Mouse (Mus musculus) yolk sac, embryonic 10.5 days (tissue): ENCODE results near the gene Dcakd.
A peak's percentile ranks its signal among the peaks of the same experiment; 100 is the strongest.

Experiments used
- DNase-seq: peaks from one replicate; pipeline ENCODE4 v3.0.0-alpha.2; 2017; ENCODE audit warnings: low spot score

Gene Dcakd

DNA sequence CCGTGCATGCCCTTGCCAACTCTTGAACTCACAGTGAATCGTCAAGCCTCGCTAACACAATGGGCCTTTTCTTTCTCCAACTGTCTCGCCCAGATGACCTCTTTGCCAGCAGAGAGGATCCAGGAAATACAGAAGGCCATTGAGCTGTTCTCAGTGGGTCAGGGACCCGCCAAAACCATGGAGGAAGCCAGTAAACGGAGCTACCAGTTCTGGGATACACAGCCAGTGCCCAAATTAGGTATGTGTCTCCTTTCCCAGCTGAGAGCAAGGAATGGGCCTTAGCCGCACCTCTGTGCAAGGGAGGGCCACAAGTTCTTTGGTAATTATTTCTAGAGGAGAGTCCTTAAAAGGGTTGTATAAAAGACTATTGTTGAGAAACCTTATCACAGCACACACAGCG, 18.2 kb upstream of the Dcakd start:
- no peak for DNase-seq

DNA sequence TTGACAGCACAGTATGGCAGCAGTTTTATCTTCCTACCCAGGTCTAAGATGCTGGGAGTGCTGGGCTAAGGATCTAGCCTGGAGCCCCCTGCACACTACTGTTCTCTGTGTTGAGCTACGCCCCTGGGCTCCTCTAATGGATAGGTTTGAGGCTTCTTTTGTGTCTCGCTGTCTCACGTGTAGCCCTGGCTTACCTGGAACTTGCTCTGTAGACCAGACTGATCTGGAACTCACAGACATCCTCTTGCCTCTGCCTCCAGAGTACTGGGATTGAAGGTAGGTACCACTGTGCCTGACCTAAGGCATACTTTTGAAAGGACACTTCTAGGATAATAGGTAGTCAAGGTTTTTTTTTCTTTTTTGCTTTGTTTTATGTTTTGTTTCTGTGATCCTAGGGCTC, 15.8 kb upstream of the Dcakd start:
- no peak for DNase-seq

DNA sequence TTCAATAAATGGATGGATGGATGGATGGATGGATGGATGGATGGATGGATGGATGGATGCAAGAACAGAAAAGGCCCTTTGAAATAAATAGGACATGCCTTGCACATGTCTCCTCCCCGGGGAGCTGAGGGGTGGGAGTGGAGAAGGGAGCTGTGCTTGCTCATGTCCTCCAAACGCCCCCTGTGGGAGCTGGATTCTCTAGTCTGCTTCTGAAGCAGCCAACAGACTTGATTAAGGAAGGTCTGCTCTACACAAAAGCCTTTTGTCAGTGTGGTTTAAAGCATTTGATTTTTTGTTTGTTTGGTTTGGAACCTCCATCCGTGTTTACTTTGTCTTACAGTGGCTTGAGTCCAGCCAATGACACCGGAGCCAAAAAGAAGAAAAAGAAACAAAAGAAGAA, 14.7 kb upstream of the Dcakd start:
- DNase-seq = no peak

DNA sequence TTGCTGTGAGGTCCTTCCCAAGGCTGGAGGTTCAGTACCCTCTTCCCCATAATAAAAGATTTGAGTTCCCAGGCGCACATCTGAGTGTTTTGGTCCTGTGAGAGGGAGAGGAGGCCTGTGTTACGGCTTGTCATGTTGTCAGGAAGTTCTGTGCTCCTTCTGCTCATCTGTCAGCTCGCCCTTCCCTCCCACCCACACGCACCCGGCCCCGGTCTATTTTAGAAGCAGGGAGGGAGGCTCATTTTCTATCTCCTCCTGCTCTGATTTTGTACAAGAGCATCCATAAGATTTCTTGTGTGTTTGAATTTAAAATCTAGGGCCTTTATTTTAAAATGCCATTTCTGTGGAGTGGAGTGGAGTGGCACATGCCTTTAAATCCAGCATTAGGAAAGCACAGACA, 9.9 kb upstream of the Dcakd start:
- DNase-seq = no peak

DNA sequence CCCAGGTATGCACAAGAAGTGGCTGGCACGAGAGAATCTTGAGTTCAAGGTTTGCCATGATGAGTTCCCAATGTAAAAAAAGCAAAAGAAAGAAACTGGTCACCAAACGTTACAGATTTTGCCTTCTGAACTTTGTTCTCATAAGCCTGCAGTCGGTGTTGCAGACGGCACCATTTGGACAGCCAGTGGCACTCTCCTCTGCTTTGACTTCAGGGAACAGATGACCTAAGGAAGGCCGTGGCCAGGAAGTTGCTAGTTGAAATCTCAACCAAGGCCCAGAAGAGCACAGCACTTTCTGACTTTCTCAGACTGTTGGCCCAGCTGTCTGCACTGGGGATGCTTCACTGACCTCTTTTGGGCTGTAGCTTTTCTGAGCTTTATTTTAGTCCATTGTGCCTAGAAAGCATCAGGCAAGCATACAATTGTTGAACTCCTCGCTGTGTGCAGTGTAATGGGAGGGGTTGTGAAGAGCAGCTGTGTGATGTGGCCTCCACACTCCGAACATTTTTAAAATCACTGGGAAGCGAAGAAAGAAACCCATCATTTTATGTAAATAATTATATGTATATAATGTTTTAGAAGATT, 8.8 kb upstream of the Dcakd start:
- no peak for DNase-seq

DNA sequence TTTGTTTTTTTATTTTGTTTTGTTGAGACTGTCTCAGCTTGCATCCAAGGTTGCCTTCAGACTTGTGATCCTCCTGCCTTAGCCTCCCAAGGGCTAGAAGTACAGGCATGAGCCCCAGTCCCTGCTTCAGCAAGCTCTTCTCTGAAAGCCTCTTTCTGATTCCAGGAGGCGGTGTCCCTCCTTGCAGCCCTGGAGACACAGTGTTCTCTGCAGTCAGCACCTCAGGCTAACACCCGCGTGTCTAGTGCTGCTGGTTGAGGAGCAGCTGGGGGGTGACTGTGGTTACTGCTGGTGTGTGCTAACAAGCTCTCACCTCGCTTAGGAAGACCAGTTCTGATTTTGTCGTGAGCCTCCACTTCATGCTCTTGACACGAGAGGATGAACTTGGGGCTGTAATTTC, 6.9 kb upstream of the Dcakd start:
- DNase-seq = no peak

DNA sequence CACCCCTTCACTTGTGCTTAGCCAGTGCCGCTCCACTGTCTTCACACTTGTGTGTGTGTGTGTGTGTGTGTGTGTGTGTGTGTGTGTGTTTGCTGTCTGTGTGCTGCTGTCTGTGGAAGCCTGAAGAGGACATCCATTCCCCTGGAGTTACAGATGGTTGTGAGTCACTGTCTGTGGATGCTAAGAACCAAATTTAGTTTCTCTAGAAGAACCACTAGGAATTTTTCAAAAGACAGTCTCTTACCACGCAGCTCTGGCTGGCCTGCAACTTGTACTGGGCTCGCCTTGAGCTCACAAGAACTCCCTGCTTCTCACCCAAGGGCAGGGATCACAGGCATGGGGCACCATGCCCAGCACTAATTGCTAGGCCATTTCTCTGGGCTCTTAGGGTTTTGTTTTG, 4.9 kb upstream of the Dcakd start:
- DNase-seq = no peak

DNA sequence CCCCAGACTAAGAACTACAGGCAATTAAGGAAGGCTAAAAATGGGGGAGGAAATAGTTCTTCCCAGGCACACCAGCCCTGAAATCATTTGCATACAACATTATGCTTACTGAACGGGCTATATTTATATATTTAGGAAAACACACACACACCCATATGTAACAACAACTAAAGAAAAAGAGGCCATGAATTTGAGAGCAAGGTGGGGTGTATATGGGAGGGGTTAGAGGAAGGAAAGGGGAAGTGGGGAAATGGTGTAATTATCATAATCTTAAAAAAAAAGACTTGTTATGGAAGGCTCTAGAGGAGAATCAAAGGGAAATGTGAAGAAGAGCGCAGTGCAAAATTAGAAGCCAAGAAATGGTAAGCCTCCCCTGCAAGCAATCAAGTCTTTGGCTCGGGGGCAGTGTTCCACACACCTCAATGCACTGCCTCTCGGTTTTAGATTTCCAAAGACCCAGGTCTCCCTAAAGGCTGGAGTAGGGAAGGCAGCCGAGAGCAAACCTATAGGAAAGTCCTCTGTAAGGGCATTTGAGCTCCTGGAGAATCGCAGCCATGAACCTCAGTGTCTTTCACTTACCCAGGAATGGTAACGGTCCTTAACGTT, 460 bp downstream of the Dcakd start:
- no peak for DNase-seq

DNA sequence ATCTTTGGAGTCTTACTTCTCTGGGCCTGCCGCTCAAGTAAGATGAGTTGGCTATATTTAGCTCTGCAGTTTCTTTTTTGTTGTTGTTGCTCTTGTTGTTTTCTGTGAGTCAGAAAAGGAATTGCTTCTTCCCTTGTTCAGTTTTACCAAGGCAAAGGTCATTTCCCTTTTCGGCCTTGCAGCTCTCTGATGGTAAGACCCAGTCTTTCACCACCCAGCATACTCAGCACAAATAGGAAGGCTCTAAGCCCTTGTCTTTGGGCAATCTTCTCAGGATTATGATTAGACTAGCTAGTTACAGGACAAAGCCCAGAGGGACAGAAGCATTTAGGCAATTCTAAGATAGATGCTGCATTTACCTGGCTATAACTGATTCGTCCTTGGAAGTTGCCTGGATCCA, 1.2 kb downstream of the Dcakd start:
- peak; percentile 35 for DNase-seq

DNA sequence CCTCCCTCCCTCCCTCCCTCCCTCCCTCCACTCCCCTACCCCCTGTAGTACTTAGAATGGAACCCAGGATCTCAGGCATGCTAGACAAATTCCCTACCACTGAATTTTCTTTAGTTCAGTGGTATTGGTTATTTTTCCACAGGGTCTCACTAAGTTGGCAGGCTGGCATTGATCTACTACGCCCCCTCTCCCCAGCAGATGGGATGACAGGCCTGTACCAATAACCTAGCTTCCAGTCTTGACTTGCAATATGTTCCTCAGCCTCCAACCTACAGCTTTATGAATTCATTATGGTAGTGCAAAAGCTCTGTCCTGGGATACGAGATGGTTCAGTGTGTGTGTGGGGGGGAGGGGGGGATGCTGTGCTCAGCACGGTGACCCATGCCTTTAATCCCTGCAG, 4.2 kb downstream of the Dcakd start:
- DNase-seq = no peak

DNA sequence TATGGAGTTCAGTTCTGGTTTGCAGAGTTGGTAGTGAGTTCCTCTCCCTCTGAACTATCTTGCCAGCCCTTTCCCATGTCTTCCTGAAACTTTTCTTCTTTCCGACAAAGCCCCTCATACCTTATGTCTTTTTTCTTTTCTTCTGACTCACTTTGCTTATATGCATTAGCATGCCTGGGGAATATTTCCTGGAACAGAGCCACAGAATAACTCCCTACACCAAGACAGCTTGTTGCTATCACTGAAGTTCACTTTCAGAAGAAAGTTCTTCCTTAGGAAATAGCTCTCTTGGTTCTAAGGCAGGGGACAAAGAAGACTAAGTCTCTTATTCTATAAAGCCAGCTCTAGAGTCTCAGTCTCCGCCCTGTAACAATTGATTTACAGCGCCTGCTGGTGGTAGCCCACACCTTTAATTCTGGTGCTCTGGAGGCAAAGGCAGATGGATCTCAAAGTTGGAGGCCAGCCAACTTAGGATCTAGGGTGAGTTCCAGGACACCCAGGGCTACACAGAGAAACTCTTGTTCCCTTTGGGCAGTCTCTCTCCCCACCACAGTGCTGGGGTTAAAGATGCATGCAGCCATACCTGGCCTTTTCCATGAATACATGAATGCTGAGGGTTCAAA, 7.3 kb downstream of the Dcakd start:
- no peak for DNase-seq

DNA sequence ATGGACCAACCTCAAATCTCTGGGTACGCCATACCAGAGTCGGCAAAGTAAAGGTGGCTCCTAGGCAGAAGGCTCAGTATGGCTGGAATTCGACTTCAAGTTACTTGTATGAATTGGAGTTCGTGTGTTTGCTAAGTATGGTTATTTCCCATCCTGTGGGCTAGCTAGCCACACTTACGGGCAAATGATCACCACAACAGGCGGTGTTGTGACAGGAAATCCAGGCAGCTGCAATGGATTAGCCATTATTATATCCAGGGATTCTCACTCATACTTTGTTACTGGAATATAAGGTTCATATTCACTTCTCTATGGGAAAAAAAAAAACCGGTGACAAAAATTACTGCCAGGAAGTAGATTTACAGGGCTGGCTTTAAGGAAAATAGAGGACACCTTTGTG, 8.8 kb downstream of the Dcakd start:
- DNase-seq = no peak

DNA sequence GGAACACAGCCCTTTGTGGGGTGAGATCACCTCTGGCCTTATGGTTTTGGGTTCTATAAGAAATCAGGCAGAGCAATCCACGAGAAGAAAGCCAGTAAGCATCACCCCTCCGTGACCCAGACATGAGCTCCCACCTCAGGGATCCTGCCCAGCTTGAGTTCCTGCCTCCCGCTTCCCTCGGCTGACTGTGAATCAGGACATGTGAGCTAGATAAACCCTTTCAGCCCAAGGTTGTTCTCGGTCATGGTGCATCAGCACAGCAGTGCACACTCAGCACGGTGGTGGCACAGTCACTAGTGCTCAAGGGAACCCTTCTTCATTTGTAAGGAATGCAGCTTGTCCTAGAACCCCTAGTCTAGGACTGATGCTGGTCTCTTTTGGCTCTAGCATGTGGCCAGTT, 9.3 kb downstream of the Dcakd start:
- DNase-seq = no peak

DNA sequence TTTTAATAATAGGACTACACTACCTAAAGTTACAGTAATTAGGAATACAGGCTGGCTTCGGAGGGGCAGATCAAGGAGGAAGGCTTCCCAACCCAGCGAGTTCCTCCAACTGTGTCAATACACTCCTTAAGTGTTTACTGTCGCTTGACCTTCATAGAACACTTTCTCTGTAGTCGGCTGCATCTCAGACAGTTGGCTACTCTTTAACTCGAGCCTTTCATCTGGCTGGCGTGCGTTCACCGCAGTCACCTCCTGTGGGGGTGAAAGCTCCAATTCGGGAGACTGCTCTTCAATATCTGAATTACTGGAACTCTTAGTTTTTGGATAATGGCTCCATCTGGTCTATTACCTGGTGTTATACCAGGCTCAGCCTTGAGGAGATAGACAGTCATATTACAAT, 10.5 kb downstream of the Dcakd start:
- DNase-seq = no peak

DNA sequence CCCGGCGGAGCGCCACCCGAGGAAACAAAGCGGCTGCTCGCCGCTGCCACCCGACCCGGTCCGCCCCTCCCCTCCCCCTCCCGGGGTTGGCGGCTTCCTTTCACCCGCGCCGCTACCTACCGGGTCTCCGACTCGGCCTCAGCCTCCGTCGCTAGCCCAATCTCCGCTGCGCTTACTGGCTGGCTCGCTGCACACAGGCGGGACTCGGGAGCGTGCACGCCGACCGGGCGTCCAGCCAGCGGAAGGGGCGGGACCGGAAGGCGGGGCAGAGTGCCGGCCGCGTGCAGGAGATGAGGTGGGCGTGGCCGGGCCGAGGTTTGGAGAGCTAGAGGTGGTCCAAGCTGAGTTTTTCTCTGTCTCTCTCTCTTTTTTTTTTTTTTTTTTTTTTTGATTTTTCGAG, 11.2 kb downstream of the Dcakd start:
- DNase-seq = peak; percentile 94

DNA sequence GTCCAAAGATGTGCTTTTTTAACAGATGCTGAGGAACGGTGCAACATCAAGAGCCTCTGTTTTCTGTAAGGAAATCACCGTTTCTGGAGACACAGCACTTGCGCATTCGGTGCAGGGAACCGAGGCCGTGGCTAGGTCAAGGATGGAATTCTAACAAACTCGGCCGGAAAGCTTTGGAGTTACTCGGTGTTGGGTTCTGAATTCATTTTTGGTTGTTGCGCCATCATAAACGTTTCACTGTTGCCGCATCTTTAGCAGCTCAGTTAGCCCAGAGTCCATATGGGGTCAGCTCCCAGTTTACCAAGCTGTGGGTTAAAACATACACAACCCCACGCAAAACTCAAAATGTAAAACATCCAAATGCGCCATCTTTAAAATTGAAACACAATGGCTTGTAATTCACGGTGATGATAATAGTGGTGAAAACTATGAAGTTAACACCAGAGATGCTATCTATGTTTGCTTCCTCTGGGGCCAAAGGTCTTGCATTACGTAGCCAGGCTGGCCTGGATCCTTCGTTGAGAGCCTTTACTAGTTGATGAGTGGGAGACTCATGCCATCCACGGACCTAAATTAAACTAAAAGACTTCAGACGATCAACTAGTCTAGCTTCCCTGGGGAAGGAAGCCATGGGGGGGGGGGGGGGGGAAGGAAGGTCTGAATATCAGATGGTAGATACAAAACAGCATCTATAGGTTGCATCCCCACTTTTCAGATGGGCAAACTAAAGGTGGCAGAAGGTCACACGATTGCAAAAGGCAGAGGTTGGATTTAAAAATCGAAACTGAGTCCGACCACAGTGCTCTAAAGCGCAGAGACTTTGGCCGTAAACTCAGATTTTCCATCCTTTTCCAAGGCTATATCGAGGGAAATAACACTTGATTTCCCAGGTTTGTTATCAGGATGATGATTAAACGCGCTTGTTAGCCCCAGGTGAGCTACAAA, 12.0 kb downstream of the Dcakd start:
- DNase-seq = peak; percentile 28

DNA sequence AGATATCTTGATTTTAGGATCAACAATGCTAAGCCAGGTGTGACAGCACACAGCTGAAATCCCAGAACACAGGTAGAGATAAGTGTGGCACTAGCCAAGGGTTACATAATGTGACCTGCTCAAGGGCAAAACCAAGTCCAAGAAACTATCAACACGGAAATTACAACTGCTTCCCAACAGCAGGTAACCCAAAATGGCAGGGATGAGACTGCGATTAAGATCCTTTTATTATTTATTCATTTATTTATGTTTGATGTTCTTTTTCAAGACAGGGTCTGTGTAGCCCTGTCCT, 17.0 kb downstream of the Dcakd start:
- DNase-seq = no peak

DNA sequence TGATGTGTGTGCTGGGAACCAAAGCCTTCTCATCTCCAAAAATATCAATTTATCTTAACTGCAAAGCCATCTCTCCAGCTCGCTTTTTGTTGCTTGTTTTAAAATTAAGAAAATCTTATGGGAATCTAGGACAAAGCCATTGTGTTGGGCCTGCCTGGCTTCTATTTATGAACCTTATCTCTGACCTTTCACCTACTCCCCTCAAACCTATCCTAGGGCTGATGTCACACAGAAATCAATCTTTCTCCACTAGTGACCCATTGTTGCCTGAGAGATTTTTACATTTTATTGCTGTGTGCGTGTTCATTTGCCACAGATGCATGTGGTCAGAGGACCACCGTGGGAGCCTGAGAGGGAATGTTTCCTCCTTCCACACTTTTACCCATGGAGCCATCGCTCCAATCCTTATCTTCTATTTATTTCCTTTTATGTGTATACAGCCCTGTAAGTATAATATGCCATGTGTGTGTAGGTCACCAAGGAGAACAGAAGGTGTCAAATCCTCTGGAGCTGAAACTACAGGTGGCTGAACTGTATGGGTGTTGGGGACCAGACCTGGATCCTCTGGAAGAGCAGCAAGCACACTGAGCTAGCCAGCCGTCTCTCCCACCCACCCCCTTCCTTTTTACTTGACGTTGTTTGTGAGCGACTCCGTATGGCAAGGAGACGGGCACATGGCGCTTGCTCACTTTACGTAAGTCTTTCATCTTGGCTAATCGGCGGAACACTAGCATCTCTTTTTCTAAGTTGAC, 17.5 kb downstream of the Dcakd start:
- DNase-seq = no peak

DNA sequence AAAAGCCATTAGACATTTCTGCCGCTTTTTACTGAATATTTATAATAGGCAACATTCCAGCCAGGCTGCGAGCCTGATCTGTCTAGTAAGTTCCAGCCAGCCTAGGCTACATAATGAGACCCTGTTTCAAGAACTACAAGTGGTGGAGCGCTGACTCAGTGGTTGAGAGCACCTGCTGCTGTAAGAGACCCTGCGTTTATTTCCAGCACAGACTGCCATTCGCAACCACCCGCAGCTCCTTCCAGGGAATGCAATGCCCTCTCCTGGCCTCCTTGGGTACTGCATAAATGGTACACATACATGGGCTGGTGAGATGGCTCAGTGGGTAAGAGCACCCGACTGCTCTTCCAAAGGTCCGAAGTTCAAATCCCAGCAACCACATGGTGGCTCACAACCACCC, 18.9 kb downstream of the Dcakd start:
- DNase-seq = no peak

DNA sequence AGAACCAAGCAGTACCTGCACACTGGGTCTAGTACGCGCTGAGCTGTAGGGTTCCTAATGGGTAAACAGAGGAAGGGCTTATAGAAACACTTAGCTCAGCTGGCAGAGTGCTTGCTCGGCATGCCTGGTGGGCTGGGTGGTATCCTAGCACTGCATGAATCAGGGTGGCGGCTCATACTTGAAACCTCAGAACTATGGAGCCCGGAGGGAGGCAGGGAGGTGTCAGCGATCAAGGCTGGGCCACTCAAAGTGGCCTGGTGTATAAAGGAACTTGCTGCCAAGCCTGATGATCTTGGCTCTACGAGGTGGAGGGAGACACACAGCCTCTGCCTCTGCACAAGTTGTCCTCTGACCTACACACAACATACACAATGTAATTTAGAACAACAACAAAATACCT, 19.6 kb downstream of the Dcakd start:
- DNase-seq = no peak

DNA sequence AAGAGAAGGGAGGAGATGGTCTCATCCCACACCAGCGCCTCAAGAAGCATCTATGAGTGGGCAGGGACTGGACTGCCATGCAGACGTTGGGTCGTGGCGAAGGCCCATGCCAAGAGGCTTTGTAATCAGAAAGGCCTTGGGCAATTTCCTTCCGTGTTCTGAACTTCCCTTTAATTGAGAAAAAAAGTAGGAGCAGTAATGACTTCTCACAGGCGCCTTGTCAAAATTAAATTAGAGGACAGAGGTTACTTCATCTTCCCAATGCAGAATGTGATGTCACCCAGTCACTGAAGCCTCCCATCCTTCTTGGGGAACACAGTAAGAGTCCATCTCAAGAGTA, 21.2 kb downstream of the Dcakd start:
- no peak for DNase-seq

DNA sequence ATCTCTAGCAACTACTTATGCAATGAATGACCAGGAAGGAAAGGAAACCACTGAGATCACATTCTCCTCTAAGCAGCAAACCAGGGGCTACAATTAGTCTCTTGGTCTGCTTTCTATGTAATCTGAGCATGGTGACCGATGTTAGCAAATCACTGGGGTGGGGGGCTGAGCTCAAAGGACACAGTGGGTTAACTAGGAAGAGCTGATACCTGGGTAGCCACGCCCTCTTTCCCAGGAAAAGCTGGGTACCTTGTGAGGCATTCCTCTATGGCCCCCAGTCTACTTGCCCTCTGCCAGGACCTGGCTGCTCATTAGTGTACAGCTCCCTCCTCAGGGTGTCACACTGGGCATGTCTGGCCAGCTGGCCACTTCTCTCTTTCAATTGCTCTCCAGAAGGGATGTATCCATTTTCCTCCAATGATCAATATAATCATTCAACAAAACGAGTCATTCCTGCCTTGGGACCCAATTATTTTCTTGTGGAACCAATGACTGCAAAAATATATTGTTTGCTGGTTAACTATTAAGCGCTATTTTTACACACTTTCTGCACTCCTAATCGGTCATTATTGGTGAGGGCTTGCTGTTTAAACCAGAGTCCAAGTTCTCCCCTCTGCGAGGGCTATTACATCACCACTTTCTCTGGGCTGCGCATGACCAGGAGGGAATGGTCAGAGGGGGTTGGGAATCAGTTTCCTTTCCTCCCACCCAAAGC, 21.7 kb downstream of the Dcakd start:
- no peak for DNase-seq
